Mouse (Mus musculus): ENCODE data around the gene Ifrd2. TPM values are rescaled to one million over a fixed set of nuclear protein-coding genes. Genes with fewer than 3 reads are reported as not detected.
"Not testable (repeated sequence)": the region's sequence is repeated elsewhere in the genome, so short reads cannot be mapped to it uniquely, and the experiment has no call there.

The Ifrd2 gene
- polyA plus RNA-seq, 2 experiments, result 55.0 to 57.3 TPM

DNA sequence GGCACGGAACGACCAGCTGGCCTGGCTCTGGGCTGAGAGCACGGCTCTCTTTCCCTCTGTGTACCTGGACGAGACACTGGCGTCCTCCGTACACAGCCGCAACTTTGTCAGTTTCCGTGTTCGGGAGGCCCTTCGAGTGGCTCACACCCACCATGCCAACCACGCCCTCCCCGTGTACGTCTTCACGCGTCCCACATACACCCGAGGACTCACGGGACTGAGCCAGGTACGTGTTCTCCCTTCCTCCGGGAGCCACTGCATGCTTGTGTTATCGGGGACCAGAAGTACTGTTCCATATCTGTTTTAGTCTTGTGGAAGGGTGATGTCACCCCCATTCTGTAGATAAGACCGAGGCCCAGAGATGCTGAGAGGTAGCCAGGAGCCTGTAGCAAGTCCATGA is 16.6 kb upstream of the Ifrd2 start:
- H3K27ac ChIP-seq (replicated peaks; ENCODE audit: low read depth, low read length), result no peak overlapping the region
- no peak for TF ChIP-seq POLR2A (IDR thresholded peaks at IDR 0.05; ENCODE audit: borderline replicate concordance, extremely low read depth, insufficient read depth, insufficient read length)

DNA sequence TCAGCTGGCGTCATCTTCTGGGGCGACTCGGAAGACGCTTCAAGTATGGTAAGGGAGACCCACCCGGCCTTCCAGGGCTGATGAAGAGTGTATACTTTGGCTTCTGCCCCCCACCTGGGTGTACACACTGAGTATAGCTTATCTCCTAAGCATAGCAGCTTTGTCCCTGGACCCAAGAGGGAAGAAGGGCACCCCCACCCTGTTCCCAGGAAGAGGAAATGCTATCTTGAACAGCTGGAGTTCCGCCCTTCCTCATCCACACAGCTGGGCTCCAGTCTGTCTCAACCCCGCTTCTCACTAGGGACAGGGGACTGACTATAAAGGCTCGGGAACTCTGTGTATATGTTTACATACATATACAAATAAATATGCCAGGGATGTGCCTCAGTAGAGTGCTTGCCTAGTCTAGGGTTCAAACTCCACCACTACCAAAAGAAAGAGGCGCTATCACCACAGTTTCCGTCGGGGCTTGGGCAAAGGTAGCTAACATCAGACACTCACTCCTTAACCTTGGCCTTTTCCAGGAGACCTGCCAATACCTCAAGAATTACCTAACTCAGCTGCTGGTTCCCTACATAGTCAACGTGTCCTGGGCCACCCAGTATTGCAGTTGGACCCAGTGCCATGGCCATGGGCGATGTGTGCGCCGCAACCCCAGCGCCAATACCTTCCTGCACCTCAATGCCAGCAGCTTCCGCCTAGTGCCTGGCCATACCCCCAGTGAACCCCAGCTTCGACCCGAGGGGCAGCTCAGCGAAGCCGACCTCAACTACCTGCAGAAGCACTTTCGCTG is 15.7 kb upstream of the Ifrd2 start:
- H3K4me2 ChIP-seq (replicated peaks; ENCODE audit: low read depth, low read length, severe bottlenecking), result 0 out of 2 replicates have a peak overlapping the region, but pooled peaks have one; percentile 93
- 91% methylated on average over 22 of the region's 22 CpGs for WGBS
- no peaks in the 10 kb centered on the region for H3K9me3 ChIP-seq (ENCODE audit: control insufficient read depth, low read length)
- ATAC-seq (ENCODE audit: low FRiP score, low read depth) (no peak), DNase-seq (ENCODE audit: low spot score) (no peak)
- no peaks in the 10 kb centered on the region for H3K27me3 ChIP-seq (ENCODE audit: control insufficient read depth, insufficient read depth, low read length)
- TF ChIP-seq POLR2A (IDR thresholded peaks at IDR 0.05; ENCODE audit: borderline replicate concordance, extremely low read depth, insufficient read depth, insufficient read length), result no peak
- H3K9ac ChIP-seq (ENCODE audit: low read depth, low read length, severe bottlenecking), result no peak overlapping the region; the same call in 1 of the 2 replicates
- H3K36me3 ChIP-seq (ENCODE audit: control insufficient read depth, insufficient read depth, low read length), result peaks cover 37% of the 10 kb centered on the region
- no peak overlapping the region for H3K27ac ChIP-seq (replicated peaks; ENCODE audit: low read depth, low read length)
- H3K4me3 ChIP-seq (replicated peaks; ENCODE audit: low read length), result no peak overlapping the region
- peaks cover 36% of the 10 kb centered on the region for H3K4me1 ChIP-seq (ENCODE audit: control insufficient read depth, insufficient read depth, low read length)

More for the DNA sequence above, 16.6 kb upstream of the Ifrd2 start:
- no peak for ATAC-seq (ENCODE audit: low FRiP score, low read depth)
- Histone ChIP-seq H3K27me3 (ENCODE audit: control insufficient read depth, insufficient read depth, low read length) (no peaks in the 10 kb centered on the region), H3K4me2 (replicated peaks; ENCODE audit: low read depth, low read length, severe bottlenecking) (peak overlapping the region; percentile 93), H3K4me3 (replicated peaks; ENCODE audit: low read length) (peak overlapping the region; percentile 75), H3K9me3 (ENCODE audit: control insufficient read depth, low read length) (no peaks in the 10 kb centered on the region), H3K9ac (ENCODE audit: low read depth, low read length, severe bottlenecking) (no peak overlapping the region; the same call in 1 of the 2 replicates), H3K4me1 (ENCODE audit: control insufficient read depth, insufficient read depth, low read length) (peaks cover 27% of the 10 kb centered on the region), H3K36me3 (ENCODE audit: control insufficient read depth, insufficient read depth, low read length) (peaks cover 37% of the 10 kb centered on the region)
- DNase-seq (ENCODE audit: low spot score), result no peak
- WGBS, result 91% methylated on average over 21 of the region's 21 CpGs

DNA sequence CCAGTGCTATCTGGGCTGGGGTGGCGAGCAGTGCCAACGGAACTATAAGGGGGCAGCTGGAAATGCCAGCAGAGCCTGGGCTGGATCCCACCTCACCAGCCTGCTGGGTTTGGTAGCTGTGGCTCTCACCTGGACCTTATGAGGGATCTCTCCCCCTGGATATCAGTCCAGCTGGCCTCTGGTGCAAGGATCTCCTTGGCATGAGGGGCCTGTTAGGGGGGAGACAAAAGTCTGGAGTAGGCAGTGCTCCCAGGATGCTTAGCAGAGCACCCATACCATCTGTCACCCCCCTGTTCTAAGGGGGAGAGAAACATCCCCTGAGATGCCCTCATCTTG is 15.1 kb upstream of the Ifrd2 start:
- WGBS, result 97% methylated on average over 2 of the region's 2 CpGs
- Histone ChIP-seq H3K27me3 (ENCODE audit: control insufficient read depth, insufficient read depth, low read length) (no peaks in the 10 kb centered on the region), H3K9ac (ENCODE audit: low read depth, low read length, severe bottlenecking) (no peak overlapping the region), H3K4me2 (replicated peaks; ENCODE audit: low read depth, low read length, severe bottlenecking) (no peak overlapping the region), H3K27ac (replicated peaks; ENCODE audit: low read depth, low read length) (no peak overlapping the region), H3K36me3 (ENCODE audit: control insufficient read depth, insufficient read depth, low read length) (peaks cover 37% of the 10 kb centered on the region), H3K4me1 (ENCODE audit: control insufficient read depth, insufficient read depth, low read length) (peaks cover 41% of the 10 kb centered on the region), H3K9me3 (ENCODE audit: control insufficient read depth, low read length) (no peaks in the 10 kb centered on the region), H3K4me3 (replicated peaks; ENCODE audit: low read length) (no peak overlapping the region)
- ATAC-seq (ENCODE audit: low FRiP score, low read depth) (no peak), DNase-seq (ENCODE audit: low spot score) (no peak)
- no peak for TF ChIP-seq POLR2A (IDR thresholded peaks at IDR 0.05; ENCODE audit: borderline replicate concordance, extremely low read depth, insufficient read depth, insufficient read length)

DNA sequence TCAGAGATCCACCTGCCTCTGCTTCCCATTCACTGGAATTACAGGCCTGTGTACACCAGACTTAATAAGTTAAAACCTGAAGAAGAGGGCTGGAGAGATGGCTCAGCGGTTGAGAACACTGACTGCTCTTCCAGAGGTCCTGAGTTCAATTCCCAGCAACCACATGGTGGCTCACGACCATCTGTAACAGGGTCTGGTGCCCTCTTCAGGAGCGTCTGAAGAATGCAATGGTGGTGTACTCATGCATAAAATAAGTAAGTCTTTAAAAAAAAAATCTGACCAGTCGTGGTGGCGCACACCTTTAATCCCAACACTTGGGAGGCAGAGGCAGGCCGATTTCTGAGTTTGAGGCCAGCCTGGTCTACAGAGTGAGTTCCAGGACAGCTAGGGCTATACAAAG is 13.7 kb upstream of the Ifrd2 start:
- Histone ChIP-seq H3K4me1 (ENCODE audit: control insufficient read depth, insufficient read depth, low read length) (peaks cover 38% of the 10 kb centered on the region), H3K36me3 (ENCODE audit: control insufficient read depth, insufficient read depth, low read length) (peaks cover 37% of the 10 kb centered on the region)
- not testable (repeated sequence) for H3K27ac ChIP-seq (replicated peaks; ENCODE audit: low read depth, low read length); H3K9me3 ChIP-seq (ENCODE audit: control insufficient read depth, low read length); H3K27me3 ChIP-seq (ENCODE audit: control insufficient read depth, insufficient read depth, low read length); H3K4me2 ChIP-seq (replicated peaks; ENCODE audit: low read depth, low read length, severe bottlenecking); DNase-seq (ENCODE audit: low spot score); H3K9ac ChIP-seq (ENCODE audit: low read depth, low read length, severe bottlenecking); H3K4me3 ChIP-seq (replicated peaks; ENCODE audit: low read length); ATAC-seq (ENCODE audit: low FRiP score, low read depth)
- 82% methylated on average over 6 of the region's 6 CpGs for WGBS

DNA sequence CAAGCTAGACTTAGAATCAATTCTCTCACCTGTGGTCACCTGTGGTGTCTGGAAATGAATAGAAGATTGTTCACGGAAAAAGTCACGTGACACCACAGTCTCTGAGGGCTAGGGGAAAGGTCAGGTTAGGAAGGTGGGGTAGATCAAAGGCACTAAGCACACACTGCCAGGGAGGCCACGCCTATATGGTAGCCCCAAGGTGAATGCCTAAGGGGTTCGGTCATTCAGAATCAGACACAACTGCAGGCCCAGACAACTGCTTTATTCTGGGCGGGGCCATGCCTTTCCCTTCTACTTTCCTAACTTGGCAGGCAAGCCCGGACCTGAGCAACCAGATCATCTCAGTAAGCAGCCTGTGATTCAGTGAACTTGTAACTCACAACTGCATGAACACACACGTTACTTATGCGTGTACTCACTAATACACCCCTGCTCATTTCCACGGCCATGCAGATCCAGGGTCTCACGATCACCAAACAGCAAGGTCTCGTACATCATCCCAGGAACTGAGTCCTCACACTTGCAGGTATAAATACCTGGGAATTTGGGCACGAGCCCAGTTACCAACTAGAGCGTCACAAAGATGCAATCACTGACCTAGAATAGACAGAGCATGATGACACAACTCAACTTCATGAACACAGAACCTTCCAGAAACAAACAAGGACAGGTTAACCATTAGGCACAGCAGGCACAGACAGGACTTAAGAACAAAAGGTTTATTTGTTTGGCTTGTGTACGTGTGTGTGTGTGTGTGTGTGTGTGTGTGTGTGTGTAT is 11.7 kb upstream of the Ifrd2 start:
- peak; percentile 68 for DNase-seq (ENCODE audit: low spot score)
- no peak for ATAC-seq (ENCODE audit: low FRiP score, low read depth)
- Histone ChIP-seq H3K36me3 (ENCODE audit: control insufficient read depth, insufficient read depth, low read length) (peaks cover 36% of the 10 kb centered on the region), H3K9ac (ENCODE audit: low read depth, low read length, severe bottlenecking) (no peak overlapping the region), H3K27ac (replicated peaks; ENCODE audit: low read depth, low read length) (peak overlapping the region; percentile 75), H3K4me1 (ENCODE audit: control insufficient read depth, insufficient read depth, low read length) (peaks cover 31% of the 10 kb centered on the region), H3K9me3 (ENCODE audit: control insufficient read depth, low read length) (no peaks in the 10 kb centered on the region), H3K4me3 (replicated peaks; ENCODE audit: low read length) (no peak overlapping the region), H3K27me3 (ENCODE audit: control insufficient read depth, insufficient read depth, low read length) (no peaks in the 10 kb centered on the region), H3K4me2 (replicated peaks; ENCODE audit: low read depth, low read length, severe bottlenecking) (no peak overlapping the region)
- WGBS, result 82% methylated on average over 14 of the region's 14 CpGs
- no peak for TF ChIP-seq POLR2A (IDR thresholded peaks at IDR 0.05; ENCODE audit: borderline replicate concordance, extremely low read depth, insufficient read depth, insufficient read length)
